8 mouse cellular contexts compared by ENCODE assay signal in genomic region chr5:31614339-31615025, GRCm38 (mm10). TPM values are rescaled to one million over a fixed set of nuclear protein-coding genes. Genes with fewer than 3 reads are reported as not detected.
DNase-seq lines count a peak whose midpoint lies in the region; ATAC-seq and TF ChIP-seq lines count a peak whose summit lies in the region.

No protein-coding gene starts in this region.

- no peaks in the 10 kb centered on the region for H3K9me3 ChIP-seq in kidney, embryonic 14.5 days (ENCODE audit: control insufficient read depth, low read length)
- H3K9me3 ChIP-seq in intestine, postnatal 0 days (ENCODE audit: control insufficient read depth), result no peaks in the 10 kb centered on the region
- H3K9me3 ChIP-seq in midbrain, embryonic 15.5 days, result no peaks in the 10 kb centered on the region

- no peak for ATAC-seq in kidney, embryonic 14.5 days (ENCODE audit: low FRiP score, low TSS enrichment)
- no peak for ATAC-seq in intestine, postnatal 0 days
- no peak for ATAC-seq in midbrain, embryonic 15.5 days (replicated peaks)

- H3K4me2 ChIP-seq in kidney, embryonic 14.5 days (replicated peaks; ENCODE audit: low read depth, low read length), result peak overlapping the region; percentile 56
- H3K4me2 ChIP-seq in intestine, postnatal 0 days (replicated peaks; ENCODE audit: low read depth), result peak overlapping the region; percentile 70
- peak overlapping the region; percentile 49 for H3K4me2 ChIP-seq in midbrain, embryonic 15.5 days

- H3K36me3 ChIP-seq in kidney, embryonic 14.5 days (ENCODE audit: control insufficient read depth, insufficient read depth, low read length), result peaks cover 25% of the 10 kb centered on the region
- peaks cover 31% of the 10 kb centered on the region for H3K36me3 ChIP-seq in intestine, postnatal 0 days (ENCODE audit: control insufficient read depth, insufficient read depth)
- H3K36me3 ChIP-seq in midbrain, embryonic 15.5 days (replicated peaks), result peaks cover 7% of the 10 kb centered on the region; the same call in 1 of the 2 replicates

- H3K4me1 ChIP-seq in kidney, embryonic 14.5 days (ENCODE audit: control insufficient read depth, insufficient read depth, low read length), result peaks cover 10% of the 10 kb centered on the region
- peaks cover 2% of the 10 kb centered on the region; the same call in 1 of the 2 replicates for H3K4me1 ChIP-seq in cortical plate, adult 2 months (ENCODE audit: control insufficient read depth, insufficient read depth, low read length)
- H3K4me1 ChIP-seq in intestine, postnatal 0 days (replicated peaks; ENCODE audit: control insufficient read depth, insufficient read depth, low read length), result no peaks in the 10 kb centered on the region
- peaks cover 15% of the 10 kb centered on the region for H3K4me1 ChIP-seq in midbrain, embryonic 15.5 days

- 53% methylated on average over 6 of the region's 6 CpGs for WGBS in kidney, embryonic 14.5 days
- WGBS in intestine, postnatal 0 days, result 48% methylated on average over 6 of the region's 6 CpGs
- 47% methylated on average over 6 of the region's 6 CpGs for WGBS in midbrain, embryonic 15.5 days

- no peak for TF ChIP-seq CTCF in cortical plate, adult 2 months (IDR thresholded peaks at IDR 0.05; ENCODE audit: extremely low read depth, insufficient read depth, low read length)
- no peak for TF ChIP-seq CTCF in intestine, postnatal 0 days (IDR thresholded peaks at IDR 0.05; ENCODE audit: low read depth)

- H3K27ac ChIP-seq in kidney, embryonic 14.5 days (ENCODE audit: low read depth, low read length), result peak overlapping the region; percentile 95
- no peak overlapping the region for H3K27ac ChIP-seq in cortical plate, adult 2 months (ENCODE audit: insufficient read depth, low read length)
- H3K27ac ChIP-seq in intestine, postnatal 0 days (ENCODE audit: low read depth, low read length), result peak overlapping the region; percentile 94; the same call in 1 of the 2 replicates
- H3K27ac ChIP-seq in midbrain, embryonic 15.5 days, result peak overlapping the region; percentile 88; the same call in 1 of the 2 replicates

- no peak for TF ChIP-seq POLR2A in cortical plate, adult 2 months (IDR thresholded peaks at IDR 0.05; ENCODE audit: extremely low read depth, insufficient read depth, low read length)

- peak overlapping the region; percentile 81 for H3K9ac ChIP-seq in kidney, embryonic 14.5 days (ENCODE audit: low read depth, low read length)
- H3K9ac ChIP-seq in intestine, postnatal 0 days (ENCODE audit: low read depth, low read length), result peak overlapping the region; percentile 57; the same call in 1 of the 2 replicates
- peak overlapping the region; percentile 83 for H3K9ac ChIP-seq in midbrain, embryonic 15.5 days

- H3K27me3 ChIP-seq in kidney, embryonic 14.5 days (ENCODE audit: control insufficient read depth, insufficient read depth, low read length), result no peaks in the 10 kb centered on the region
- no peaks in the 10 kb centered on the region for H3K27me3 ChIP-seq in intestine, postnatal 0 days (replicated peaks; ENCODE audit: control insufficient read depth, insufficient read depth, low read length)
- H3K27me3 ChIP-seq in midbrain, embryonic 15.5 days (replicated peaks), result no peaks in the 10 kb centered on the region

- DNase-seq in kidney, postnatal 4 days, result no peak
- DNase-seq in adipocyte (ENCODE audit: low spot score), result no peak
- DNase-seq in retina, embryonic 14.5 days (ENCODE audit: low spot score), result no peak
- DNase-seq in left cerebral cortex, adult 11 months (ENCODE audit: low spot score), result no peak

- H3K4me3 ChIP-seq in kidney, embryonic 14.5 days (ENCODE audit: low read length), result peak overlapping the region; percentile 79
- peak overlapping the region; percentile 70 for H3K4me3 ChIP-seq in cortical plate, adult 2 months (ENCODE audit: insufficient read depth, low read length)
- peak overlapping the region; percentile 59 for H3K4me3 ChIP-seq in intestine, postnatal 0 days (ENCODE audit: low read depth, low read length)
- H3K4me3 ChIP-seq in midbrain, embryonic 15.5 days, result peak overlapping the region; percentile 79

RNA-seq across cellular contexts. Expression of gene Mrpl33, which starts 17.7 kb away (rescaled TPM):
- polyA plus RNA-seq in kidney, embryonic 14.5 days (2014; fragmentation: Nextera tagmentation; extraction: Ambion mirVana), result 253 and 349 TPM in 2 replicates
- 108 and 111 TPM in 2 replicates for polyA plus RNA-seq in cortical plate, adult 2 months (2012; rRNA removed)
- 337 and 357 TPM in 2 replicates for polyA plus RNA-seq in intestine, postnatal 0 days (2015; fragmentation: Nextera tagmentation; extraction: Ambion mirVana)
- 176 and 183 TPM in 2 replicates for polyA plus RNA-seq in midbrain, embryonic 15.5 days (2015; fragmentation: Nextera tagmentation; extraction: Ambion mirVana)
